Mouse (Mus musculus): ENCODE measurements around the gene Aplp2. TPM values are rescaled to one million over a fixed set of nuclear protein-coding genes. Genes with fewer than 3 reads are reported as not detected.

The Aplp2 gene
- polyA plus RNA-seq (2015; fragmentation: Nextera tagmentation; extraction: Ambion mirVana), result 326 and 328 TPM in 2 replicates

DNA sequence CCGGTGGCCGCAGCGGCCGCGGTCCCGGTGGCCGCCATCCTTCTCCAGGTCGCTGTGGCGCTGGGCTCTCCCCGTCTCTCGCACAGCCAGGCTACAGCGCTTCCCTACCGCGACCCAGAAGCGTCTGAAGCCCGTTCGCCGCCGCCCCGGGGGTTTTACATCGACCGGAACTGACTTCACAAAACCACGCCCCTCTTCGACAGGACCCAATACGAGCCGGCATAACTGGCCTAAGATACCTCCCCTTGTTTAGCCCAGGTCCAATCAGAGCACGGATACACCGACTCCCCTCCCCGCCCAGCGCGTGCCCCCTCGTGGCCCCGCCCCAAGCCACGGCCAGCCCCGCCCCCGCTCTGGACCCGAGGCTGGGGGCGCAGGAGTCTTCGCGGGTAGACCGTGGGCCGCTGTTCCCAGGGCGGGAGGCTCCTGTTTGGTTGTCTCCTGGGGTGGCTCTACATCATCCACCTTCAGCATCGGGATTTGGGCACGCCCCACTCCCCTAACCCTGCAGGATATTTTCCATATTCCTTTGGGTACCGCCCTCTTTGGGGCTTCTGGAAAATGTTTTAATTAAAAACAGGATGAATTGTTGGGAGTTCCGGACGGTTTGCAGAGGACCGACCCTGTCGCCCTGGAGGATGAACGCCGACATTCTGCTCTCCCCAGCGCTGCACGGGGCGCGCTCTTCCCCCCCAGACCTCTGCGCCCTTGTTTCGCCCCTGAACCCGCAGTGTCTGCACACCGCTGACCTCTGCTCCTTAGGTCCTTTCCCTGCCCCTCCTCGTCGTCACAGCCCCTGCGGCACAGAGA, at the start of gene Aplp2:
TSS of gene Aplp2 (minus strand) at position 126 of the 810 bp plus-strand sequence.
- Histone ChIP-seq H3K27me3 (replicated peaks) (no peaks in the 10 kb centered on the region), H3K4me1 (peaks cover 31% of the 10 kb centered on the region), H3K27ac (peak within 1 kb of the TSS; percentile 95), H3K4me2 (peak within 1 kb of the TSS; percentile 94), H3K36me3 (replicated peaks) (no peaks in the 10 kb centered on the region), H3K9ac (peak within 1 kb of the TSS; percentile 82), H3K4me3 (peak within 1 kb of the TSS; percentile 98), H3K9me3 (no peaks in the 10 kb centered on the region)
- under 1% methylated on average over 63 of the region's 63 CpGs for WGBS
- peak; percentile 99 for ATAC-seq (replicated peaks)

DNA sequence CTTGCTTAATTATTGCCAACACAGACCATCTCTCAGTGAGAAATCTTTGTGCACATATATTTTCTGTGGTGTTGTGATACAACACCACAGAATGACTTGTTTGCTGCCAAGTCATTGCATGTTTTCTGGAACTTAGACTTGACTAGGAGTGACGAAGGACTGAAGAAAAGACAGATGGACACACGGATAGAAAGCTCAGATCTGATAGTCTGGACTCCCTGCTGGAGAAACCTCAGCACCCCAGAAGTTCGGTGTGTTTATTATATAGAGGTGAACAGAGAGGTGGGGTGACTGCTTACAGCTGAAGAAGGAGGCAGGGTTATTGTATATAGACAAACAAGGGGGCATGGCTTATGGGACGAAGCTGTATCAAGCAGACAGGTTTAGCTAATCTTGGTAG, 48.6 kb upstream of the Aplp2 start:
- Histone ChIP-seq H3K9ac (no peak overlapping the region), H3K4me2 (no peak overlapping the region), H3K4me3 (no peak overlapping the region), H3K27me3 (replicated peaks) (no peaks in the 10 kb centered on the region), H3K9me3 (no peaks in the 10 kb centered on the region), H3K4me1 (no peaks in the 10 kb centered on the region), H3K36me3 (replicated peaks) (no peaks in the 10 kb centered on the region), H3K27ac (no peak overlapping the region)
- ATAC-seq (replicated peaks), result no peak
- WGBS, result 75% methylated on average over 4 of the region's 4 CpGs

- Histone ChIP-seq H3K36me3 (replicated peaks) (no peaks in the 10 kb centered on the region), H3K9me3 (no peaks in the 10 kb centered on the region), H3K4me2 (no peak overlapping the region), H3K27ac (no peak overlapping the region), H3K27me3 (replicated peaks) (no peaks in the 10 kb centered on the region), H3K4me1 (no peaks in the 10 kb centered on the region), H3K4me3 (no peak overlapping the region), H3K9ac (no peak overlapping the region)
- ATAC-seq (replicated peaks), result no peak
- WGBS, result 83% methylated on average over 3 of the region's 3 CpGs
These were observed 46.6 kb upstream of the Aplp2 start for GRCm38 (mm10) chr9:31258237-31258636.

- 73% methylated on average over 7 of the region's 7 CpGs for whole genome bisulfite sequencing
These were observed 44.3 kb upstream of the Aplp2 start for GRCm38 (mm10) chr9:31255953-31256352.

DNA sequence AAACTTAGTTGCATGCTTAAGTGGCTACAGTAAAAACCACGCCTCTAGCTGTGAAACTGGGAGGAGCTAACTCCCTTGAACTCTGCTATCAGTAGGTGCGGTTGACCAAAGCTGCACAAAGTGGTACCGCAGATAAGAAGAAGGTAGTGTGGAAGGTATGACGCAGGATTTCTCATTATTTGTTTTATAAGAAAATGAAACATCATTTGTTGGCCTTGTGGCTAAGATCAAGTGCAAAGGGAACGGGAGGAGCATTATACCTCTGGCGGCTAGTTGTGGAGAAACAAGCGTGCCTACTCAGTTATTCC, 43.0 kb upstream of the Aplp2 start:
- 94% methylated on average over 7 of the region's 7 CpGs for WGBS
- Histone ChIP-seq H3K27me3 (replicated peaks) (no peaks in the 10 kb centered on the region), H3K27ac (no peak overlapping the region), H3K9me3 (no peaks in the 10 kb centered on the region), H3K9ac (no peak overlapping the region), H3K4me1 (no peaks in the 10 kb centered on the region), H3K4me3 (no peak overlapping the region), H3K36me3 (replicated peaks) (no peaks in the 10 kb centered on the region), H3K4me2 (no peak overlapping the region)
- no peak for ATAC-seq (replicated peaks)

More at GRCm38 (mm10) chr9:31255953-31256352, 44.3 kb upstream of the Aplp2 start:
- Histone ChIP-seq H3K4me1 (no peaks in the 10 kb centered on the region), H3K4me2 (no peak overlapping the region), H3K27ac (no peak overlapping the region), H3K9me3 (no peaks in the 10 kb centered on the region), H3K36me3 (replicated peaks) (no peaks in the 10 kb centered on the region), H3K9ac (no peak overlapping the region), H3K4me3 (no peak overlapping the region), H3K27me3 (replicated peaks) (no peaks in the 10 kb centered on the region)
- ATAC-seq (replicated peaks), result no peak

GRCm38 (mm10) chr9:31253866-31254696, 42.5 kb upstream of the Aplp2 start:
- no peak for ATAC-seq (replicated peaks)
- H3K27me3 ChIP-seq (replicated peaks), result no peaks in the 10 kb centered on the region
- H3K27ac ChIP-seq, result no peak overlapping the region
- no peaks in the 10 kb centered on the region for H3K36me3 ChIP-seq (replicated peaks)
- no peaks in the 10 kb centered on the region for H3K4me1 ChIP-seq
- no peak overlapping the region for H3K4me2 ChIP-seq
- no peak overlapping the region for H3K4me3 ChIP-seq
- no peaks in the 10 kb centered on the region for H3K9me3 ChIP-seq
- H3K9ac ChIP-seq, result no peak overlapping the region
- 77% methylated on average over 11 of the region's 11 CpGs for WGBS

DNA sequence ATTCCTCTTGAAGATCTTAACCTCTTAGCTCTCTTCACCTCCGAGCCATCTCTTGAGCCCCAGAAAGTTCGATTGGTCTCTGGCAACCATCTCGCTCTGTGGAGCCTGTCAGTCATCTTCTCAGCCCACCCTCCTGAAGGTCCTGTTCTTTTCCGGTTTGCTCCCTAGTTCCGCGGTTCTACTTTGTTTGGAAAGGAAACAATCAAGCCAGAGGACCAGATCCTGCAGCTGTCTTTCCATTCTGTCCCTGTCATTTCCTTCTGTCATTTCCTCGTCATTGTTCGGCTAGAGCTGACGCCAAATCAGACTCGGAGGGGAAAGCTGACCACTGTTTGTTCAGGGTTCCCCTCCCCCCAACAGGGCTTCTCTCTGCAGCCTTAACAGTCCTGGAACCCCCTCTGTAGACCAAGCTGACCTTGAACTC, 41.7 kb upstream of the Aplp2 start:
- WGBS, result 66% methylated on average over 10 of the region's 10 CpGs
- Histone ChIP-seq H3K9me3 (no peaks in the 10 kb centered on the region), H3K4me1 (no peaks in the 10 kb centered on the region), H3K27ac (no peak overlapping the region), H3K36me3 (replicated peaks) (no peaks in the 10 kb centered on the region), H3K4me2 (no peak overlapping the region), H3K27me3 (replicated peaks) (no peaks in the 10 kb centered on the region), H3K9ac (no peak overlapping the region), H3K4me3 (no peak overlapping the region)
- no peak for ATAC-seq (replicated peaks)

DNA sequence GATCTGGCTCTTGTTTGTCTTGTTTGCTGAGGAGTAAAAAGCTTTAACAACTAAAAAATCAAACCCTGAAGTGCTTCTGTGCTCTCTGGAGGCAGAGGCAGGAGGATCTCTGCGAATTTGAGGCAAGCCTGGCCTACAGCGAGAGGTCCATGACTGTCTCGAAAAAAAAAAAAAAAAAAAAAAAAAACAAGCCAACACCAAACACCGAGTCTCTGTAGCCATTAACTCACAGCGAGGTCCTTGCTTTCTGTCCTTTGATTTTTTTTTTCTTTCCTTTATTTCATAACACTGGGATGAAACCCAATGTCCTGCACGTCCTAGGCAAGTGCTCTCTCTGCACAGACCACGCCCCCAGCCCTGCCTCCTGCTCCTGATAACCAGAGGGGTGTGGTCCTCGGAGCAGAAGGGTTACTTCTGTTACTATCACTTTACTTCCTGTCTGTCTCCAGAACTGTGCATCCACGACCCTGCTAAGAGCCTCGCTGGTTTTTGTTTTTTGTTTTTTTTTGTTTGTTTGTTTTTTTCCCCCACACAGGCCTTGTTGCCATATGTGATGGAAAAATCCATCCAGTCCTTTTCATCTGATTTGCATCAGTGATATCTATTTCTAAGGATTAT, 40.7 kb upstream of the Aplp2 start:
- ATAC-seq (replicated peaks), result no peak
- Histone ChIP-seq H3K9ac (no peak overlapping the region), H3K4me3 (no peak overlapping the region), H3K4me1 (no peaks in the 10 kb centered on the region), H3K4me2 (no peak overlapping the region), H3K9me3 (no peaks in the 10 kb centered on the region), H3K27ac (no peak overlapping the region), H3K36me3 (replicated peaks) (no peaks in the 10 kb centered on the region), H3K27me3 (replicated peaks) (no peaks in the 10 kb centered on the region)
- WGBS, result 82% methylated on average over 10 of the region's 10 CpGs

DNA sequence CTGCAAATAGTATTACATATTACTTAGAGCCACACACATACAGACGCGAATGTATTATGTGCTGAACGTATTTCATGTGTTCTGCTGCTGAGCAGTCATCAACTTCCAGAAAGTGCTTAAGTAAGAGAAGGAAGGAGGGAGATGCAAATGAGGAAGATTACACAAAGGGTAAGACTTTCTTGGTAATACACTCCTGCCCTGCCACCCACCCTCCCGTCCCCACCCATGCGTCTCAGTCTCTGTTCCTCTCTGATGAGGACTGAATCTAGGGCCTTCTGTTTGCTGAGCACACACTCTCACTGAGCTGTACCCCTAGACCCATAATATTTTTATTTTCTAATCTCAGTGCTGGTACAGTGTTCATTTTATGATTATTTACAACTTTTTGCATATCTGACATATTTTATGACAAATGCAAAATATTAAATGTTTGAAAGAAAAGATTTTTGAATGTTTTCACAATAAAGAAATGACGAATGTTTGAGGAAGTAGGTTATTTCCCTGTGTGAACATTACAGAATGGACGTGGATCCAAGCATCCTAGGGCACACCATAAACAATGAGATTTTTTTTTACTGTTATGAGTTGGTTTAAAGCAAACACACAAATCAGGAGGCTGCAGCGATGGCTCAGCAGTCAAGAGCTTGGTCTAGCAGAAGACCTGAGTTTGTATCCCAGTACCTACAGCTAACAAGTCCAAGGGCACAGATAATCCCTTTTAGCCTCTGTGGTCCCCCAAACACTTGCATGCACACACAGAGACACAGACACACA, 36.0 kb upstream of the Aplp2 start:
- Histone ChIP-seq H3K4me3 (no peak overlapping the region), H3K9me3 (no peaks in the 10 kb centered on the region), H3K27me3 (replicated peaks) (no peaks in the 10 kb centered on the region), H3K27ac (no peak overlapping the region), H3K36me3 (replicated peaks) (no peaks in the 10 kb centered on the region), H3K9ac (no peak overlapping the region), H3K4me2 (no peak overlapping the region), H3K4me1 (no peaks in the 10 kb centered on the region)
- 83% methylated on average over 8 of the region's 8 CpGs for whole genome bisulfite sequencing
- no peak for ATAC-seq (replicated peaks)

- H3K4me2 ChIP-seq, result no peak overlapping the region
- 0 out of 2 replicates have a peak, but pooled peaks have one; percentile 37 for ATAC-seq (replicated peaks)
- H3K4me1 ChIP-seq, result no peaks in the 10 kb centered on the region
- no peaks in the 10 kb centered on the region for H3K27me3 ChIP-seq (replicated peaks)
- H3K36me3 ChIP-seq (replicated peaks), result no peaks in the 10 kb centered on the region
- H3K4me3 ChIP-seq, result no peak overlapping the region
- no peaks in the 10 kb centered on the region for H3K9me3 ChIP-seq
- 0 out of 2 replicates have a peak overlapping the region, but pooled peaks have one; percentile 11 for H3K27ac ChIP-seq
- WGBS, result 56% methylated on average over 6 of the region's 6 CpGs
- no peak overlapping the region for H3K9ac ChIP-seq
These were observed 34.8 kb upstream of the Aplp2 start for GRCm38 (mm10) chr9:31246421-31246820.

GRCm38 (mm10) chr9:31245006-31245405, 33.4 kb upstream of the Aplp2 start:
- no peak for ATAC-seq (replicated peaks)

GRCm38 (mm10) chr9:31243939-31244333, 32.3 kb upstream of the Aplp2 start:
- 62% methylated on average over 5 of the region's 5 CpGs for WGBS
- no peak overlapping the region for H3K4me3 ChIP-seq
- no peak for ATAC-seq (replicated peaks)
- no peak overlapping the region for H3K9ac ChIP-seq
- no peaks in the 10 kb centered on the region for H3K9me3 ChIP-seq
- no peak overlapping the region for H3K4me2 ChIP-seq
- no peaks in the 10 kb centered on the region for H3K36me3 ChIP-seq (replicated peaks)
- no peaks in the 10 kb centered on the region for H3K27me3 ChIP-seq (replicated peaks)
- H3K27ac ChIP-seq, result no peak overlapping the region
- H3K4me1 ChIP-seq, result no peaks in the 10 kb centered on the region

More at GRCm38 (mm10) chr9:31245006-31245405, 33.4 kb upstream of the Aplp2 start:
- WGBS, result 89% methylated on average over 6 of the region's 6 CpGs
- Histone ChIP-seq H3K27me3 (replicated peaks) (no peaks in the 10 kb centered on the region), H3K4me3 (no peak overlapping the region), H3K4me2 (no peak overlapping the region), H3K27ac (no peak overlapping the region), H3K9me3 (no peaks in the 10 kb centered on the region), H3K4me1 (no peaks in the 10 kb centered on the region), H3K36me3 (replicated peaks) (no peaks in the 10 kb centered on the region), H3K9ac (no peak overlapping the region)

All from midbrain, embryonic 15.5 days (tissue).